Mouse (Mus musculus) embryonic facial prominence, embryonic 12.5 days (tissue): ENCODE results near the gene Aoah. TPM values are rescaled to one million over a fixed set of nuclear protein-coding genes. Genes with fewer than 3 reads are reported as not detected.

Source experiments
- ATAC-seq: fragments of 200-750 bp; cut with Nextera tagmentation; 2 replicates; pipeline ENCODE4 v1.8.0; 2017; ENCODE audit not compliant: insufficient number of reproducible peaks, insufficient read depth, low FRiP score, low TSS enrichment
- H3K27ac ChIP-seq: fragments of 300-500 bp; sonication (generic); 2 replicates; pipeline ENCODE4 v1.5.1; 2016; ENCODE audit warnings: mild to moderate bottlenecking
- H3K27me3 ChIP-seq: fragments of 300-500 bp; sonication (generic); 2 replicates; pipeline ENCODE4 v1.6.1; 2016; ENCODE audit warnings: mild to moderate bottlenecking, moderate library complexity
- H3K36me3 ChIP-seq: fragments of 300-500 bp; sonication (generic); 2 replicates; pipeline ENCODE4 v1.6.1; 2016; ENCODE audit warnings: mild to moderate bottlenecking
- H3K4me1 ChIP-seq: fragments of 300-500 bp; sonication (generic); 2 replicates; pipeline ENCODE4 v1.6.1; 2016
- H3K4me2 ChIP-seq: fragments of 300-500 bp; sonication (generic); replicated peaks from 2 replicates; pipeline ENCODE4 v1.6.1; 2016; ENCODE audit warnings: mild to moderate bottlenecking, moderate library complexity
- H3K4me3 ChIP-seq: fragments of 300-500 bp; sonication (generic); 2 replicates; pipeline ENCODE4 v1.5.1; 2016; ENCODE audit warnings: mild to moderate bottlenecking
- H3K9ac ChIP-seq: fragments of 300-500 bp; sonication (generic); 2 replicates; pipeline ENCODE4 v1.6.1; 2016; ENCODE audit warnings: mild to moderate bottlenecking, moderate library complexity
- H3K9me3 ChIP-seq: fragments of 300-500 bp; sonication (generic); 2 replicates; pipeline ENCODE4 v1.6.1; 2016; ENCODE audit warnings: mild to moderate bottlenecking, moderate library complexity
- WGBS: fragments of 180-500 bp; shearing (Covaris S2); methylation state at CpG from one replicate; pipeline ENCODE4 v1.1.7; 2016; 5-methylcytosine and 5-hydroxymethylcytosine counted together
- polyA plus RNA-seq: library from polyadenylated mRNA; unstranded; fragments of >200 nt; fragmentation: Nextera tagmentation; extraction: Ambion mirVana; gene quantifications from 2 replicates; pipeline ENCODE4 v1.2.1, GENCODE M21; 2016

The Aoah gene
- polyA plus RNA-seq, 1 experiment from 2014 or later: 0.70 TPM

- no peak overlapping the region for H3K4me2 ChIP-seq
- H3K9ac ChIP-seq: no peak overlapping the region
- no peaks in the 10 kb centered on the region for H3K36me3 ChIP-seq
- H3K27ac ChIP-seq: no peak overlapping the region
- H3K9me3 ChIP-seq: no peaks in the 10 kb centered on the region
- WGBS: 81% methylated on average over 4 of the region's 4 CpGs
- no peaks in the 10 kb centered on the region for H3K4me1 ChIP-seq
- no peaks in the 10 kb centered on the region for H3K27me3 ChIP-seq
- ATAC-seq: no peak
- no peak overlapping the region for H3K4me3 ChIP-seq
These were observed 212.4 kb downstream of the Aoah start for GRCm38 (mm10) chr13:21006321-21006653.

- ATAC-seq: no peak
- 68% methylated on average over 3 of the region's 3 CpGs for WGBS
- no peak overlapping the region for H3K4me3 ChIP-seq
- no peaks in the 10 kb centered on the region for H3K27me3 ChIP-seq
- no peaks in the 10 kb centered on the region for H3K9me3 ChIP-seq
- no peak overlapping the region for H3K27ac ChIP-seq
- H3K4me1 ChIP-seq: no peaks in the 10 kb centered on the region
- H3K4me2 ChIP-seq: no peak overlapping the region
- H3K9ac ChIP-seq: no peak overlapping the region
- H3K36me3 ChIP-seq: no peaks in the 10 kb centered on the region
These were observed 219.7 kb downstream of the Aoah start for GRCm38 (mm10) chr13:21013659-21014058.

DNA sequence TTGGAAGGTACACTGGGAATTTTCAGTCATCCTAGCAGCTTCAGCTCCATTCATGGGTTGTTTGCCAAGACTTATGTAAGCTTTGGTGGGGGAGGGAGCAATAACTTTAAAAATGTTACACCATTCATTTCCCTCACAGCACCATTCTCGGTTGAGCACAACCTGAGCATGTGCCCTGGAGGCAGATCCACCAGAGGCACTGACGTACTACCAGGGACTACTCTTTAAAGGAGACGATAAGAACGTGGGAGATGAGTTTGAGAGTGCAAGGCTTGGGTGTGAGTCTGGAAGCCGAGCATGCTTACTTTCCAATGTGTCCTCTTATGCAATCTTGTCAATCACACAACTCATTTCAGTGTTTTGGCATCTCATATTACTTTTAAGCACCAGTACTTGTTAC is 230.9 kb downstream of the Aoah start:
- H3K27ac ChIP-seq: no peak overlapping the region
- H3K4me2 ChIP-seq: no peak overlapping the region
- H3K9ac ChIP-seq: no peak overlapping the region
- no peak for ATAC-seq
- H3K9me3 ChIP-seq: no peaks in the 10 kb centered on the region
- no peaks in the 10 kb centered on the region for H3K4me1 ChIP-seq
- H3K27me3 ChIP-seq: no peaks in the 10 kb centered on the region
- H3K36me3 ChIP-seq: no peaks in the 10 kb centered on the region
- no peak overlapping the region for H3K4me3 ChIP-seq
- 76% methylated on average over 5 of the region's 5 CpGs for WGBS

DNA sequence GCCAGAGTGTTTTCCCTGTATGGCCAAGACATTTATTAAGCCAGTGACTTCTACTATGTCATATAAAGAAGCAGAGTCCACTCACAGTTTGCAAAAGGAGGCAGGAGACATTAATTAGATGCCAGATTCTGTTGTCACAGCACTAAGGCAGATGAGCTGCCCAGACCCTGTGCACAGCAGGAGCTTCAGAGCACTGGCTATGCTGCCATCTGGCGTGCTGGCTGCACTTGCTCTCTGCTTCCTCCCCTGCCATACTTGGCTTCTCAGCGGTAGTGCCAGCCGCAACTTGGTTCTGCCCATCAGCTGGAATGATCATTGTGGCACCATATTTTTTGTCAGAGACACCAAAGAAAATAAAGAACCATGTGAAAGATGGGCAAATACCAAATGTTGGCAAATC is 239.3 kb downstream of the Aoah start:
- no peaks in the 10 kb centered on the region for H3K9me3 ChIP-seq
- no peak for ATAC-seq
- no peaks in the 10 kb centered on the region for H3K27me3 ChIP-seq
- no peak overlapping the region for H3K4me3 ChIP-seq
- no peak overlapping the region for H3K4me2 ChIP-seq
- no peaks in the 10 kb centered on the region for H3K36me3 ChIP-seq
- 56% methylated on average over 3 of the region's 3 CpGs for WGBS
- H3K27ac ChIP-seq: no peak overlapping the region
- no peak overlapping the region for H3K9ac ChIP-seq
- H3K4me1 ChIP-seq: no peaks in the 10 kb centered on the region

- WGBS: 77% methylated on average over 3 of the region's 3 CpGs
- H3K4me2 ChIP-seq: no peak overlapping the region
- ATAC-seq: no peak
These were observed 241.1 kb downstream of the Aoah start for GRCm38 (mm10) chr13:21035011-21035410.

GRCm38 (mm10) chr13:21035981-21036380 is 242.1 kb downstream of the Aoah start:
- Histone ChIP-seq H3K9ac (no peak overlapping the region), H3K9me3 (no peaks in the 10 kb centered on the region), H3K4me1 (no peaks in the 10 kb centered on the region), H3K27ac (no peak overlapping the region), H3K27me3 (no peaks in the 10 kb centered on the region), H3K4me2 (no peak overlapping the region), H3K4me3 (no peak overlapping the region), H3K36me3 (no peaks in the 10 kb centered on the region)
- no peak for ATAC-seq

More at GRCm38 (mm10) chr13:21035011-21035410, 241.1 kb downstream of the Aoah start:
- Histone ChIP-seq H3K4me3 (no peak overlapping the region), H3K36me3 (no peaks in the 10 kb centered on the region), H3K4me1 (no peaks in the 10 kb centered on the region), H3K27me3 (no peaks in the 10 kb centered on the region), H3K9me3 (no peaks in the 10 kb centered on the region), H3K9ac (no peak overlapping the region), H3K27ac (no peak overlapping the region)

- H3K36me3 ChIP-seq: no peaks in the 10 kb centered on the region
- no peak overlapping the region for H3K4me3 ChIP-seq
- 84% methylated on average over 2 of the region's 2 CpGs for WGBS
- H3K9ac ChIP-seq: no peak overlapping the region
- no peaks in the 10 kb centered on the region for H3K4me1 ChIP-seq
- no peak overlapping the region for H3K27ac ChIP-seq
- H3K9me3 ChIP-seq: no peaks in the 10 kb centered on the region
- H3K27me3 ChIP-seq: no peaks in the 10 kb centered on the region
- H3K4me2 ChIP-seq: no peak overlapping the region
- no peak for ATAC-seq
These were observed 246.8 kb downstream of the Aoah start for GRCm38 (mm10) chr13:21040589-21041199.

DNA sequence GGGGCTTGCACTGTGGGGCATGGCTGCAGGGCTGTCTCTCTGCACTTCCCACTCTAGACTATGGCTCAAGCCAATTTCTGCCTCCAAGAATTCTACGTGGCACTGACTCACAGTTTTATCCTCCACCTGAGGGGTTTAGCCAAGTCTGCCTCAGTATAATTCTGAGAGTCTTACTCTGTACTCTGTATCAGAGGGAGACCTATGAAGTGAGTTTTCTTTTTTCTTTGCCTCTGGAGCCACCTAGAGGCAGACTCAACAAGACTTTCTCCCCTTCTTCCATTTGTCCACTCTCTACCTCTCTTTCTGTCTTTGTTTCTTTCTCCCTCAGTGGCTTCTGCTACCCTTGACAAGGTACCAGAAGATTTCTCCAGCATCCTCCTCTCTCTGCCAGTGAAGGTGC is 256.2 kb downstream of the Aoah start:
- Histone ChIP-seq H3K4me2 (no peak overlapping the region), H3K36me3 (no peaks in the 10 kb centered on the region), H3K27ac (no peak overlapping the region), H3K9ac (no peak overlapping the region), H3K27me3 (no peaks in the 10 kb centered on the region), H3K4me1 (no peaks in the 10 kb centered on the region), H3K9me3 (0 out of 2 replicates have a peak, but pooled peaks cover 3% of the 10 kb centered on the region), H3K4me3 (no peak overlapping the region)
- ATAC-seq: no peak
- 50% methylated on average over 1 of the region's 1 CpGs for WGBS

- Histone ChIP-seq H3K27ac (no peak overlapping the region), H3K9ac (no peak overlapping the region), H3K36me3 (no peaks in the 10 kb centered on the region), H3K9me3 (no peaks in the 10 kb centered on the region), H3K27me3 (no peaks in the 10 kb centered on the region), H3K4me2 (no peak overlapping the region), H3K4me1 (no peaks in the 10 kb centered on the region), H3K4me3 (no peak overlapping the region)
- no peak for ATAC-seq
- 87% methylated on average over 2 of the region's 2 CpGs for WGBS
These were observed 272.1 kb downstream of the Aoah start for GRCm38 (mm10) chr13:21066021-21066420.

DNA sequence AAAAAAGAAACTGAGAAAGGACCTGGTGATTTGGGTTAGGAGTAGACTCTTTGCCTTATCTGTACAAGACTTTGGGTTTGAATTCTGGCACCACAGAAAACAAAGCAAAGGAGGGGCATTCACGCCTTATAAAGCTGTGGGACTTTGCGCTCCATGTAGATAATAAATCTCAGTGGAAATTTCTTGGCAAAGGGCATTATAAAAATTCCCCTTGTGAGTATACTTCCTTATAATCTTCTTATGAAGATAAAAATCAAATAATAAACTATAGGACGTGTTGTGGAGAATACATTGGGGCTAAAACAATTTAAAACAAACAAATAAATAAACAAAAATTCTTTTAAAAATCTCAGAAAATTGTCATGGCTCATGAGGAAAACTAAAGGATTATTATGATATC is 280.9 kb downstream of the Aoah start, which contains the start of gene Olfr1370:
Gene Olfr1370 (minus strand): TSS at position 101 of the 400 bp plus-strand sequence.
- no peak for ATAC-seq
- Histone ChIP-seq H3K9me3 (no peaks in the 10 kb centered on the region), H3K27me3 (no peaks in the 10 kb centered on the region), H3K36me3 (no peaks in the 10 kb centered on the region), H3K4me3 (no peak within 1 kb of the TSS), H3K27ac (no peak within 1 kb of the TSS), H3K9ac (no peak within 1 kb of the TSS), H3K4me2 (no peak within 1 kb of the TSS), H3K4me1 (no peaks in the 10 kb centered on the region)
- 78% methylated on average over 3 of the region's 3 CpGs for WGBS

DNA sequence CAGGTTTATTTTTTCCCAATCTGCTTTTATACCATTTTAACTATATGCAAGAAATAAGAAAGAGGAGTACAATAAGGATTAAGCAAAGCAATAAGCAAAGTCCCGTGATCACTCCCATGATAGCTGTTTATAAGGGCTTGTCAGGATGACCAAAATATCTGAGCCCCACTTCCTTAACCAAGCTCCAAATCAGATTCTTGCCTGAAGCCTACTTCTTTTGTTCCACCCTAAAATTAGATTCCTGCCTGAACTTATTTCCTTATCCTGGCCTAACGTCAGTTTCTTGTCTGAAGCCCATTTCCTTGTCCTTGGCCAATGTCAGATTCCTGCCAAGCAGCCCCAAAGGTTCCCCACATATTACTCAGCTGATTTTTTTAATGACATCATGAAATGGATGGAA is 288.8 kb downstream of the Aoah start:
- no peak for ATAC-seq
- H3K4me3 ChIP-seq: no peak overlapping the region
- H3K9me3 ChIP-seq: no peaks in the 10 kb centered on the region
- H3K36me3 ChIP-seq: no peaks in the 10 kb centered on the region
- H3K4me2 ChIP-seq: no peak overlapping the region
- H3K9ac ChIP-seq: no peak overlapping the region
- H3K27ac ChIP-seq: no peak overlapping the region
- 72% methylated on average over 2 of the region's 2 CpGs for WGBS
- no peaks in the 10 kb centered on the region for H3K27me3 ChIP-seq
- H3K4me1 ChIP-seq: no peaks in the 10 kb centered on the region
